Mouse (Mus musculus): Measurements from ENCODE around the gene Phf21a. TPM values are rescaled to one million over a fixed set of nuclear protein-coding genes. Genes with fewer than 3 reads are reported as not detected.

Gene Phf21a
- polyA plus RNA-seq, 1 experiment from 2014 or later: 12.7 TPM

DNA sequence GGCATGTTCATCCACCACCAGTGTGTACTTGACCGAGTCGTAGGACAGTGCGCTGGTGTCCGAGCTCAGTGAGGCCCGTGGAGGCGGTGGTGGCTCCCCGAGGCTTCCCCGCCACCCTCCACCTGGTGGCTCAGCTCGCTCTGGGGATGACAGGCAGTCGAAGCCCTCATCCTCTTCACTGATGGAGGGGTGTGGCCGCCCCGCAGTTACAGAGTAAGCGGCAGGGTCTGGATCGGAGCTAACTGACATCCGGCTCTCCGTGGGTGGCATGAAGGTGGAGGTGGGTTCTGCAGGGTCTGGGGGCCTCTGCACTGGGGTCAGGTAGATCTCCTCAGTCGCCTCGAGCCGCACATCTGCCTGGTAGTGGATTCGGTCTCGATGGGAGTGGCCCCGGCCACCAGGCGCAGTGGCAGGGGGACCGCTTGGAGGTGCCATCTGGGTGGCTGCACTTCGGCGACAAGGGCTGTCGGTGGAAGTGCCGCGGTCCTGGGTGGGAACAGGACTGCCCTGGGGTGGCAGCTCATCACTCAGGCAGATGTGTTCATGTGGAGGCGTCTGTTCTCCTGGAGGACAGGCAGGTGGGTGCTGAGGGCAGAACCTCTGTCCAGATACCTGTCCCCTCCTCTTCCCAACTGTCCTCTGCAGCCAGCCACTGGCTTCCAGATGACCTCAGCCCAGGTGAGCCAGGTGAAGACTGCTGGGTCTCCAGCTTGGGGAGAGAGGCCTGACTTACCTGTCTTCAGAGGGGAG is 294.1 kb downstream of the Phf21a start:
- H3K27me3 ChIP-seq (replicated peaks; ENCODE audit: control insufficient read depth, insufficient read depth, low read length): peaks cover 53% of the 10 kb centered on the region
- DNase-seq (ENCODE audit: low spot score) (no peak), ATAC-seq (replicated peaks; ENCODE audit: low FRiP score) (no peak)
- no peaks in the 10 kb centered on the region for H3K9me3 ChIP-seq (ENCODE audit: control insufficient read depth, low read length)
- H3K4me2 ChIP-seq: no peak overlapping the region
- no peak overlapping the region for H3K4me3 ChIP-seq (ENCODE audit: low read depth, low read length)
- H3K9ac ChIP-seq (ENCODE audit: low read depth, low read length): no peak overlapping the region
- H3K27ac ChIP-seq (ENCODE audit: low read depth, low read length): no peak overlapping the region
- WGBS: 83% methylated on average over 30 of the region's 30 CpGs
- H3K36me3 ChIP-seq (ENCODE audit: control insufficient read depth, insufficient read depth, low read length): 0 out of 2 replicates have a peak, but pooled peaks cover under 1% of the 10 kb centered on the region
- H3K4me1 ChIP-seq (replicated peaks; ENCODE audit: control insufficient read depth, insufficient read depth, low read length): peaks cover 17% of the 10 kb centered on the region

DNA sequence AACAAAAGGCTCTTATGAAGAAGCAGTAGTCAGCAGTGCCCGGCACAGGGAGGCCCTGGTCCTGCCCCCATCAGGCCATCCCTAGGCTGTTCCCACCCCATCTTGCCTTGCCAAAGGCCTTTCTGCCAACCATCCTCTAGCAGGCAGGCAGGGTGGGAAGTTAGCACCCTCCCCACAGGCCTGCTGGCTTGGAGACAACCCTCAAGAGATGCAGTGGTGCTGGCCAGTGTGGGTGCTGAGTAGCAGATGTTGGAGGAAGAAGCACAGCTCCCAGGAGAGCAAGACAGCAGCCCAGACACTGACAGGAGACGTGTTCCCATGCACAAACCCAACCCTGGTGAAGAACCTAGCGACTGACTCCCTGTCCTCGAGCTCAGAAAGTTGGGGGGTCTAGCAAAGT is 294.7 kb downstream of the Phf21a start:
- ATAC-seq (replicated peaks; ENCODE audit: low FRiP score): no peak
- peaks cover 60% of the 10 kb centered on the region for H3K27me3 ChIP-seq (replicated peaks; ENCODE audit: control insufficient read depth, insufficient read depth, low read length)
- no peak overlapping the region for H3K4me2 ChIP-seq
- no peaks in the 10 kb centered on the region for H3K9me3 ChIP-seq (ENCODE audit: control insufficient read depth, low read length)
- 76% methylated on average over 4 of the region's 4 CpGs for WGBS
- no peak for DNase-seq (ENCODE audit: low spot score)
- H3K9ac ChIP-seq (ENCODE audit: low read depth, low read length): no peak overlapping the region
- no peak overlapping the region for H3K4me3 ChIP-seq (ENCODE audit: low read depth, low read length)
- no peak overlapping the region for H3K27ac ChIP-seq (ENCODE audit: low read depth, low read length)
- H3K36me3 ChIP-seq (ENCODE audit: control insufficient read depth, insufficient read depth, low read length): no peaks in the 10 kb centered on the region
- H3K4me1 ChIP-seq (replicated peaks; ENCODE audit: control insufficient read depth, insufficient read depth, low read length): peaks cover 18% of the 10 kb centered on the region

DNA sequence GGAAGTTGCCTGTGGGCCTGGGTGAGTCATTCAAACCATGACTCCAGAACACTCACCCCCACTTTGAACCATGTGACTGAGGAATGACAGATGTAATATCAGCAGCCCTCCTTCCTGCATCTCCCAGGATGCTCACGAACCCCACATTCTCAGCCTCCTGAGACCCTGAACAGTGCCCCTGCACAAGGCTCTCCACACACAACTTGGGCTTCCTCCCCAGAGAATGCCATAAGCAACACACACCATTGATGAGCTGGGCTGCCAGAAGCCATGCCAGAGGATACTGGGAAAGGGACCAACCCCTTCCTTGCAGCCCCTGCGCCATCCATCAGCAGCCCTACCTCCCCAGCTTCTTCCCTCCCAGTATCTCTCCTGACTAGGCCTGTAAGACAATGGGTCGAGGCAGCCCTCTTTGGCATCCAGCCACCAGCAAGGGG is 295.2 kb downstream of the Phf21a start:
- H3K36me3 ChIP-seq (ENCODE audit: control insufficient read depth, insufficient read depth, low read length): no peaks in the 10 kb centered on the region
- 52% methylated on average over 3 of the region's 3 CpGs for WGBS
- H3K4me1 ChIP-seq (replicated peaks; ENCODE audit: control insufficient read depth, insufficient read depth, low read length): peaks cover 22% of the 10 kb centered on the region
- no peak for DNase-seq (ENCODE audit: low spot score)
- H3K9ac ChIP-seq (ENCODE audit: low read depth, low read length): no peak overlapping the region
- no peak overlapping the region for H3K27ac ChIP-seq (ENCODE audit: low read depth, low read length)
- H3K9me3 ChIP-seq (ENCODE audit: control insufficient read depth, low read length): no peaks in the 10 kb centered on the region
- H3K4me3 ChIP-seq (ENCODE audit: low read depth, low read length): no peak overlapping the region
- no peak for ATAC-seq (replicated peaks; ENCODE audit: low FRiP score)
- H3K4me2 ChIP-seq: peak overlapping the region; percentile 16; the same call in 1 of the 2 replicates
- peaks cover 64% of the 10 kb centered on the region for H3K27me3 ChIP-seq (replicated peaks; ENCODE audit: control insufficient read depth, insufficient read depth, low read length)

DNA sequence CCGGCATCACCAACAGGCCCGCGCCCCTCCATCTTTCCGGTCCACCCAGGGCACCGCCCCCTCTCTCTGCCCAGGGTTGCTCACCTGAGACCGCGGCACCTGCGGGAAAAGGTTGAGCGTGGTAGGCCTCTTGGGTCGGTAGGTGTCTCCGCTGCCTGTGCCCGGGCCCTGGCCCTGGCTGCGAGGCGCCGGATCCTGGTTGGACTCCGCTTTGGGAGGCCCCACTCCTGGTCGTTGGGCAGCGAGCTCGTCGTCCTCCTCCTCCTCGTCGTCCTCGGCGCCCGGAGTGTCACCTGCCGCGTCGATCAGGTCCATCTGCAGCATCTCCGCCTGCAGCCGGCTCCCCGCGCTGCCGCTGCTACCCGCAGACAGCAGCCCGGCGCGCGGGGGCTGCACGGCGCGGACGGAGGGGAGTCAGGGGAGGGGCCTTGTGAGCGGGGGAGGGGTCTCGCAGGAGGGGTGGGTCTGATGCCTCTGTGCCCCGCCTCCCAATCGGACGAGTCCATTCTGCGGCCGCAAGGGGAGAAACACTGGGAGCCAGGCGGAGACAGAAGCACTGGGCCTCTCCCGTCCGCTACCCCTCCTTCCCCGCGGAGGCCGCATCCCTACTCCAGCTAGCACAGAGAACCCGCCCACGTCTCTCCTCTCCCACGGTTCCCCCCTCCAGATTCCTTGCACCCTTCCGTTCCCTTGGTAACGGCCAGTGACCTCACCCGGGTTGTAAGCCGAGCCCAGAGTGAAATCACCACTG is 296.1 kb downstream of the Phf21a start:
- no peaks in the 10 kb centered on the region for H3K9me3 ChIP-seq (ENCODE audit: control insufficient read depth, low read length)
- H3K4me3 ChIP-seq (ENCODE audit: low read depth, low read length): peak overlapping the region; percentile 59
- DNase-seq (ENCODE audit: low spot score): peak; percentile 80
- ATAC-seq (replicated peaks; ENCODE audit: low FRiP score): peak; percentile 65
- no peaks in the 10 kb centered on the region for H3K36me3 ChIP-seq (ENCODE audit: control insufficient read depth, insufficient read depth, low read length)
- no peak overlapping the region for H3K27ac ChIP-seq (ENCODE audit: low read depth, low read length)
- 1% methylated on average over 62 of the region's 62 CpGs for WGBS
- peaks cover 74% of the 10 kb centered on the region for H3K27me3 ChIP-seq (replicated peaks; ENCODE audit: control insufficient read depth, insufficient read depth, low read length)
- H3K4me2 ChIP-seq: peak overlapping the region; percentile 73
- peak overlapping the region; percentile 28; the same call in 1 of the 2 replicates for H3K9ac ChIP-seq (ENCODE audit: low read depth, low read length)
- peaks cover 22% of the 10 kb centered on the region for H3K4me1 ChIP-seq (replicated peaks; ENCODE audit: control insufficient read depth, insufficient read depth, low read length)

DNA sequence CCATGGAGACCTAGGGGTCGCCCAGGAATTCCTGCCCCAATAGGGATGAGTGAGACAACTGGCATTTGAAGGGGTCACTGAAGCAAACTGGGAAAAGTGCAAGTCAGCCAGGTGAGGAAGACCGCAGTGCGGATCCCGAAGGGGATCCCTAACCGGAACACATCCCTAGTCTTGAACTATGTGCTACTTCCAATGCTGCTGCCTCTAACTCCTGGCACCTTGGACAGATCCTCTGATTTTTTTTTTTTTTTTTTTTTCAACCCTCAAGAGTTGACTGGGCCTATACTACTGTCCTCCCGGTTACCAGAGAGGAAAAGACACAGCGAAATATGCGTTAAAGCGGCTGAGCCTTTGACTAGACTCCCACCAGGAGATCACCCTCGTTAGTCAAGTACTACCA is 296.7 kb downstream of the Phf21a start:
- Histone ChIP-seq H3K4me1 (replicated peaks; ENCODE audit: control insufficient read depth, insufficient read depth, low read length) (peaks cover 22% of the 10 kb centered on the region), H3K36me3 (ENCODE audit: control insufficient read depth, insufficient read depth, low read length) (no peaks in the 10 kb centered on the region), H3K4me3 (ENCODE audit: low read depth, low read length) (peak overlapping the region; percentile 59), H3K9ac (ENCODE audit: low read depth, low read length) (no peak overlapping the region), H3K4me2 (peak overlapping the region; percentile 73), H3K27ac (ENCODE audit: low read depth, low read length) (no peak overlapping the region), H3K27me3 (replicated peaks; ENCODE audit: control insufficient read depth, insufficient read depth, low read length) (peaks cover 80% of the 10 kb centered on the region), H3K9me3 (ENCODE audit: control insufficient read depth, low read length) (no peaks in the 10 kb centered on the region)
- WGBS: 12% methylated on average over 10 of the region's 10 CpGs
- no peak for DNase-seq (ENCODE audit: low spot score)
- ATAC-seq (replicated peaks; ENCODE audit: low FRiP score): no peak

DNA sequence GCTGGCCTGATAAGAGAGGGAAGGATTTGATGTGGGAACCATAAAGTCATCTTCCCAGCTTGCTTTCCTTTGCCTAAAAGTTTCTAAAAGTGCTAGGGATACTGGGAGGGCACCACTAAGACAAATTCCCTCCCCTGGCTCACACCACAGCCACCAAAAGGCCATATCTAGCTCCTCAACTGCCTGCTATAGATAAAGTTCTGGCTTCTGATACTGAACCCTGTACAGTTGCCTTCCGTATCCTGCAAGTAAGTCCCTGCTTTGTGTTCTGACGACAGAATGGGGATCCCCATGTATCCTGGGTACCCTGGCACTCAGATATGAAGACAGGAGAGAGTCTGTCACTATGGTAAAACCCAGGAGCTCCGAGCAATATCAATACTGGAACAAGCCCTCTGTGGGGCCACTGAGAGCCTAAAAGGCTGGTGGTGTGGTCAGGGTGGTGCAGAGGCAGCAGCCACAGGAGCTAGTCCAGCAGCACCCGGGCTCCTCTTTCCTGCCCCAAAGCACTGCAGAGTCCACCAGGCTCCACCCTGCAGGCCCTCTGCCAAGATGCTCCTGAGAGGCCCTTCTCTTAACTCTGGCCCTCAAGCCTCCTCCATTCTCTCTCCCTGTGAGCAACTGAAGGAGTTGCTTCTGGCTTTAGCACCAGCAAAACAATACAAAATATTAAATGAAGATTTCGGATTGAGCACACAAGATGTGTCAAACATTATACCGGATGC is 297.5 kb downstream of the Phf21a start:
- Histone ChIP-seq H3K27me3 (replicated peaks; ENCODE audit: control insufficient read depth, insufficient read depth, low read length) (peaks cover 86% of the 10 kb centered on the region), H3K36me3 (ENCODE audit: control insufficient read depth, insufficient read depth, low read length) (no peaks in the 10 kb centered on the region), H3K27ac (ENCODE audit: low read depth, low read length) (no peak overlapping the region), H3K4me3 (ENCODE audit: low read depth, low read length) (no peak overlapping the region), H3K9me3 (ENCODE audit: control insufficient read depth, low read length) (no peaks in the 10 kb centered on the region), H3K4me1 (replicated peaks; ENCODE audit: control insufficient read depth, insufficient read depth, low read length) (peaks cover 22% of the 10 kb centered on the region), H3K9ac (ENCODE audit: low read depth, low read length) (no peak overlapping the region), H3K4me2 (no peak overlapping the region)
- no peak for DNase-seq (ENCODE audit: low spot score)
- no peak for ATAC-seq (replicated peaks; ENCODE audit: low FRiP score)
- WGBS: 59% methylated on average over 6 of the region's 6 CpGs

DNA sequence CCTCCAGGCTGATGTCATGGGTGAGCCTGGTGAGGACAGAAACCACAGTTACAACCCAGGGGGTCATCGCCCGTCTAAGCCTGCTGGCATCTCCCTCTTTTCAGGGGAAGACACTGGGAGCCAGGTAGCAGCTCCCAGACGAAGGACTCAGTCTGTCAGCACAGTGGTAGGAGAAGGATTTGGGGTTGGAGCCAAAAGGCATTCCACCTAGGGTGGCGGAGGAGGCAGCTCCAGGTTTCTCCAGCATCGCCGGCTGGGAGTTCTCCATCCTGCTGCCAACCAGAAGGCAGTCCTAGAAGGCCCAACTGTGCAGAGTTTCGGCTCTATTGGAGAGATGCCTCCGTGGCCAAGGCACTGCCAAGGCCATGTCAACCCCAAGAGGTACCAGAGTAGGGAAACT is 298.2 kb downstream of the Phf21a start:
- no peak for ATAC-seq (replicated peaks; ENCODE audit: low FRiP score)
- no peak overlapping the region; the same call in 1 of the 2 replicates for H3K4me2 ChIP-seq

DNA sequence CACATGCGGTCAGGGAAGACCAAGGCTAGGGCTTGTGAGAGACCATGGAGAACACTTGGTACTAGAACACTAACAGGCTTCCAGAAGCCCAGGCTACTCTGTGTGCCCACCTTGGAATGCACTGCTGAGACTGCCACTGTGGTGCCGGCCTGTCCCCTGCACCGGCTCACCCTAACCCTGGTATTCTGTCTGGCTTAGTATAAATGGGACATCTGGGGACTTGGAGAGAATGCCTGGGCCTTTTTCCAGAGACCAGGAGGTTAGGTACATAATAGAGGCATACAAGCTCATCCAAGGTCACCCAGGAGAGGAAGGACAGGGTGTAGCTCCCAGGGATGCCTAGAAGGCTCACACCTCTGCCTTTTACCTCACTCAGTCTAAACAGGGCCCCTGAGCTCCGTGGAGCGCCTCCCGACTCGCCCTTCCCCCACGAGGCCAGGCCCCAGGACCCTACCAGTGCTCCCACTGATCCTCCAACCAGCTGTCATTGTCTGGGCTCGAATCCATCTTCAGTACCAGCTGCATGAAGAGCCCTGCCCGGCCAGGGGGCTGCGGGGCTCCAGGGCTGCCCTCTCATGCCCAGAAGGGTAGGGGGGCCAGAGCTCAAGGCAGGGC is 298.9 kb downstream of the Phf21a start:
- peaks cover 22% of the 10 kb centered on the region for H3K4me1 ChIP-seq (replicated peaks; ENCODE audit: control insufficient read depth, insufficient read depth, low read length)
- ATAC-seq (replicated peaks; ENCODE audit: low FRiP score): no peak
- no peak for DNase-seq (ENCODE audit: low spot score)
- H3K4me2 ChIP-seq: peak overlapping the region; percentile 65
- peaks cover 87% of the 10 kb centered on the region for H3K27me3 ChIP-seq (replicated peaks; ENCODE audit: control insufficient read depth, insufficient read depth, low read length)
- H3K9me3 ChIP-seq (ENCODE audit: control insufficient read depth, low read length): no peaks in the 10 kb centered on the region
- peak overlapping the region; percentile 57 for H3K27ac ChIP-seq (ENCODE audit: low read depth, low read length)
- peak overlapping the region; percentile 6; the same call in 1 of the 2 replicates for H3K9ac ChIP-seq (ENCODE audit: low read depth, low read length)
- 38% methylated on average over 11 of the region's 11 CpGs for WGBS
- H3K36me3 ChIP-seq (ENCODE audit: control insufficient read depth, insufficient read depth, low read length): no peaks in the 10 kb centered on the region
- peak overlapping the region; percentile 41 for H3K4me3 ChIP-seq (ENCODE audit: low read depth, low read length)

More for the DNA sequence above, 298.2 kb downstream of the Phf21a start:
- DNase-seq (ENCODE audit: low spot score): no peak
- 81% methylated on average over 8 of the region's 8 CpGs for WGBS
- Histone ChIP-seq H3K9ac (ENCODE audit: low read depth, low read length) (no peak overlapping the region), H3K27ac (ENCODE audit: low read depth, low read length) (no peak overlapping the region), H3K4me3 (ENCODE audit: low read depth, low read length) (no peak overlapping the region), H3K4me1 (replicated peaks; ENCODE audit: control insufficient read depth, insufficient read depth, low read length) (peaks cover 22% of the 10 kb centered on the region), H3K36me3 (ENCODE audit: control insufficient read depth, insufficient read depth, low read length) (no peaks in the 10 kb centered on the region), H3K9me3 (ENCODE audit: control insufficient read depth, low read length) (no peaks in the 10 kb centered on the region), H3K27me3 (replicated peaks; ENCODE audit: control insufficient read depth, insufficient read depth, low read length) (peaks cover 89% of the 10 kb centered on the region)
